In genomic region chr3:67557200-67557651, GRCm38 (mm10) we compare ENCODE assay signal across 8 mouse cellular contexts. TPM values are rescaled to one million over a fixed set of nuclear protein-coding genes. Genes with fewer than 3 reads are reported as not detected.
DNase-seq lines count a peak whose midpoint lies in the region; ATAC-seq and TF ChIP-seq lines count a peak whose summit lies in the region.

No protein-coding gene starts in this region.

- peaks cover 23% of the 10 kb centered on the region for H3K4me1 ChIP-seq in bone marrow macrophage, adult 2 months (ENCODE audit: control insufficient read depth, insufficient read depth, low read length)
- H3K4me1 ChIP-seq in forebrain, embryonic 12.5 days = no peaks in the 10 kb centered on the region; the same call in 1 of the 2 replicates
- 0 out of 2 replicates have a peak, but pooled peaks cover 3% of the 10 kb centered on the region for H3K4me1 ChIP-seq in limb, embryonic 15.5 days
- H3K4me1 ChIP-seq in midbrain, embryonic 16.5 days (ENCODE audit: control insufficient read depth, insufficient read depth, low read length) = peaks cover 9% of the 10 kb centered on the region; the same call in 1 of the 2 replicates

- 58% methylated on average over 14 of the region's 14 CpGs for WGBS in forebrain, embryonic 12.5 days
- 26% methylated on average over 14 of the region's 14 CpGs for WGBS in limb, embryonic 15.5 days
- 19% methylated on average over 14 of the region's 14 CpGs for WGBS in midbrain, embryonic 16.5 days

- peak overlapping the region; percentile 22 for H3K4me2 ChIP-seq in forebrain, embryonic 12.5 days
- H3K4me2 ChIP-seq in limb, embryonic 15.5 days = peak overlapping the region; percentile 27
- peak overlapping the region; percentile 52 for H3K4me2 ChIP-seq in midbrain, embryonic 16.5 days (ENCODE audit: low read length)

- ATAC-seq in forebrain, embryonic 12.5 days (ENCODE audit: low FRiP score) = peak; percentile 85
- ATAC-seq in limb, embryonic 15.5 days (ENCODE audit: insufficient number of reproducible peaks, low FRiP score, low TSS enrichment, low read depth) = no peak
- ATAC-seq in midbrain, embryonic 16.5 days = peak; percentile 92

- no peak for TF ChIP-seq CTCF in bone marrow macrophage, adult 2 months (IDR thresholded peaks at IDR 0.05; ENCODE audit: low read depth, low read length)

- no peak for DNase-seq in left cerebral cortex, postnatal 10 days (ENCODE audit: extremely low spot score in 1 of 2, low spot score in 2 of 2)
- no peak for DNase-seq in ovary, postnatal 10 days (ENCODE audit: low spot score)
- no peak for DNase-seq in retina, postnatal 1 day
- DNase-seq in left cerebral cortex, postnatal 36 days (ENCODE audit: low spot score in 2 of 2) = no peak

- no peaks in the 10 kb centered on the region for H3K9me3 ChIP-seq in forebrain, embryonic 12.5 days
- H3K9me3 ChIP-seq in limb, embryonic 15.5 days = no peaks in the 10 kb centered on the region
- H3K9me3 ChIP-seq in midbrain, embryonic 16.5 days (replicated peaks; ENCODE audit: control insufficient read depth, low read length, poor library complexity, severe bottlenecking) = no peaks in the 10 kb centered on the region

- no peaks in the 10 kb centered on the region for H3K36me3 ChIP-seq in forebrain, embryonic 12.5 days (replicated peaks)
- H3K36me3 ChIP-seq in limb, embryonic 15.5 days = no peaks in the 10 kb centered on the region
- no peaks in the 10 kb centered on the region for H3K36me3 ChIP-seq in midbrain, embryonic 16.5 days (ENCODE audit: control insufficient read depth, insufficient read depth, low read length)

- H3K27ac ChIP-seq in bone marrow macrophage, adult 2 months (ENCODE audit: insufficient read depth, low read depth, low read length) = peak overlapping the region; percentile 91
- H3K27ac ChIP-seq in forebrain, embryonic 12.5 days = 0 out of 2 replicates have a peak overlapping the region, but pooled peaks have one; percentile 53
- no peak overlapping the region for H3K27ac ChIP-seq in limb, embryonic 15.5 days
- H3K27ac ChIP-seq in midbrain, embryonic 16.5 days (ENCODE audit: low read length) = peak overlapping the region; percentile 33; the same call in 1 of the 2 replicates

- intact Hi-C loops in left cerebral cortex, postnatal 10 days (cut with DNase I) = no loop called here
- intact Hi-C loops in left cerebral cortex, postnatal 36 days (cut with DNase I) = no loop called here

- H3K4me3 ChIP-seq in bone marrow macrophage, adult 2 months (ENCODE audit: insufficient read depth, low read length) = peak overlapping the region; percentile 54
- H3K4me3 ChIP-seq in forebrain, embryonic 12.5 days (replicated peaks) = 0 out of 2 replicates have a peak overlapping the region, but pooled peaks have one; percentile 4
- no peak overlapping the region for H3K4me3 ChIP-seq in limb, embryonic 15.5 days
- peak overlapping the region; percentile 25 for H3K4me3 ChIP-seq in midbrain, embryonic 16.5 days (ENCODE audit: low read depth, low read length)

- no peaks in the 10 kb centered on the region for H3K27me3 ChIP-seq in forebrain, embryonic 12.5 days
- H3K27me3 ChIP-seq in limb, embryonic 15.5 days = no peaks in the 10 kb centered on the region
- no peaks in the 10 kb centered on the region for H3K27me3 ChIP-seq in midbrain, embryonic 16.5 days (ENCODE audit: control insufficient read depth, insufficient read depth, low read depth, low read length)

- no peak overlapping the region for H3K9ac ChIP-seq in forebrain, embryonic 12.5 days
- no peak overlapping the region for H3K9ac ChIP-seq in limb, embryonic 15.5 days
- peak overlapping the region; percentile 15; the same call in 1 of the 2 replicates for H3K9ac ChIP-seq in midbrain, embryonic 16.5 days (ENCODE audit: low read depth, low read length)

- no peak for TF ChIP-seq POLR2A in bone marrow macrophage, adult 2 months (IDR thresholded peaks at IDR 0.05; ENCODE audit: borderline replicate concordance, low read depth, low read length)

RNA-seq across cellular contexts. Expression of gene Mfsd1, which starts 25.3 kb away (rescaled TPM):
- 231 and 232 TPM in 2 replicates for polyA plus RNA-seq in bone marrow macrophage, adult 2 months (2012; ENCODE audit: insufficient read depth, insufficient read length, missing spikeins)
- 48.7 and 49.8 TPM in 2 replicates for polyA plus RNA-seq in forebrain, embryonic 12.5 days (2016; fragmentation: Nextera tagmentation; extraction: Ambion mirVana)
- polyA plus RNA-seq in limb, embryonic 15.5 days (2015; fragmentation: Nextera tagmentation; extraction: Ambion mirVana) = 57.4 and 58.5 TPM in 2 replicates
- polyA plus RNA-seq in midbrain, embryonic 16.5 days (2015; fragmentation: Nextera tagmentation; extraction: Ambion mirVana) = 29.5 and 29.6 TPM in 2 replicates
- total RNA-seq in left cerebral cortex, postnatal 10 days (2021) = 10 to 100 TPM; 36.9 to 40.9 TPM
- total RNA-seq in left cerebral cortex, postnatal 36 days (2021) = 10 to 100 TPM; 32.5 to 37.4 TPM

RNA-seq across cellular contexts. Expression of gene Rarres1, which starts 41.9 kb away (rescaled TPM):
- not detected in 2 replicates for polyA plus RNA-seq in bone marrow macrophage, adult 2 months (2012; ENCODE audit: insufficient read depth, insufficient read length, missing spikeins)
- 0.61 and 0.74 TPM in 2 replicates for polyA plus RNA-seq in forebrain, embryonic 12.5 days (2016; fragmentation: Nextera tagmentation; extraction: Ambion mirVana)
- polyA plus RNA-seq in limb, embryonic 15.5 days (2015; fragmentation: Nextera tagmentation; extraction: Ambion mirVana) = 9.8 and 14.1 TPM in 2 replicates
- polyA plus RNA-seq in midbrain, embryonic 16.5 days (2015; fragmentation: Nextera tagmentation; extraction: Ambion mirVana) = 2.7 and 3.2 TPM in 2 replicates
- 1 to 10 TPM; 1.5 to 1.6 TPM for total RNA-seq in left cerebral cortex, postnatal 10 days (2021)
- 1 to 10 TPM; 1.9 to 2.0 TPM for total RNA-seq in left cerebral cortex, postnatal 36 days (2021)
